In the genomic region with DNA sequence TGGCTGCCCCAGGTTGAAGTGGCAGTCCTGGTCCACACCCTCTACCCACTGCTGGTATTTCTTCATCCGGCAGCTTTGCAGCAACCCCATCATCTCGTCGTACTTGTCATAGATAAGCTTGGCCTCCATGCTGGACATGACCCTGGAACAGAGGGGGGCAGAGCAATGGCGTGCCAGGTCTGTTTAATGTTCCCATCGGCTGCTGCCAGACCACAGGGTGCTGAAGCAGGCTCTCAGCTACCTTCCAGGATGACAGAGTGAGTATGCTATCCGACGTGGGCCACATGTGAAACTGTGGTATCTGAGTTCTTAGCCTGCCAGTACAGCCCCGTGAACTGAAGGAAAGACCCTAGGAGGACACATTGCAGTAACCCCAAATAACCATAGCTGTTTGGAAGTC, we compare ENCODE assay signal across 27 mouse cellular contexts. TPM values are rescaled to one million over a fixed set of nuclear protein-coding genes. Genes with fewer than 3 reads are reported as not detected.
DNase-seq lines count a peak whose midpoint lies in the region; ATAC-seq and TF ChIP-seq lines count a peak whose summit lies in the region.
"Had no signal": no experiment of that assay in that cellular context is flagged by ENCODE, and none has a peak within 500 bp of the region (broad histone marks: within the 10 kb centered on the region; RNA-seq: fewer than 3 reads in every experiment).

No protein-coding gene starts in this region.

- H3K4me3 ChIP-seq in heart, embryonic 13.5 days = no peak overlapping the region
- H3K4me3 ChIP-seq in heart, adult 2 months = no peak overlapping the region
- H3K4me3 ChIP-seq in heart, embryonic 16.5 days (ENCODE audit: low read length) = no peak overlapping the region
- H3K4me3 ChIP-seq: embryonic facial prominence, embryonic 12.5 days; embryonic facial prominence, embryonic 15.5 days; gastrocnemius, adult 2 months had no signal

- peak overlapping the region; percentile 30; the same call in 1 of the 2 replicates for H3K27ac ChIP-seq in heart, embryonic 13.5 days (replicated peaks)
- H3K27ac ChIP-seq in heart, adult 2 months = no peak overlapping the region
- H3K27ac ChIP-seq in heart, embryonic 16.5 days (ENCODE audit: low read length) = peak overlapping the region; percentile 7; the same call in 1 of the 2 replicates
- H3K27ac ChIP-seq: embryonic facial prominence, embryonic 12.5 days; embryonic facial prominence, embryonic 15.5 days; gastrocnemius, adult 2 months; hindbrain, embryonic 14.5 days; hindbrain, postnatal 0 days had no signal

- no peaks in the 10 kb centered on the region for H3K27me3 ChIP-seq in heart, embryonic 13.5 days (replicated peaks)
- no peaks in the 10 kb centered on the region for H3K27me3 ChIP-seq in heart, adult 2 months (ENCODE audit: control insufficient read depth, insufficient read depth, low read length)
- H3K27me3 ChIP-seq in heart, embryonic 16.5 days (ENCODE audit: control insufficient read depth, insufficient read depth, low read length) = no peaks in the 10 kb centered on the region
- H3K27me3 ChIP-seq: embryonic facial prominence, embryonic 12.5 days; embryonic facial prominence, embryonic 15.5 days had no signal

- H3K9ac ChIP-seq in heart, embryonic 13.5 days = no peak overlapping the region
- H3K9ac ChIP-seq in heart, adult 2 months (ENCODE audit: low read depth, low read length) = no peak overlapping the region
- H3K9ac ChIP-seq in heart, embryonic 16.5 days (ENCODE audit: low read length) = no peak overlapping the region
- H3K9ac ChIP-seq: embryonic facial prominence, embryonic 12.5 days; embryonic facial prominence, embryonic 15.5 days; forebrain, postnatal 0 days; hindbrain, embryonic 14.5 days had no signal

- H3K4me1 ChIP-seq in heart, embryonic 13.5 days = peaks cover 25% of the 10 kb centered on the region
- H3K4me1 ChIP-seq in heart, adult 2 months (ENCODE audit: control insufficient read depth, insufficient read depth, low read length) = no peaks in the 10 kb centered on the region
- H3K4me1 ChIP-seq in heart, embryonic 16.5 days (ENCODE audit: control insufficient read depth, insufficient read depth, low read length) = peaks cover 14% of the 10 kb centered on the region
- H3K4me1 ChIP-seq: embryonic facial prominence, embryonic 15.5 days had no signal

- 18% methylated on average over 8 of the region's 8 CpGs for WGBS in heart, embryonic 13.5 days
- WGBS in heart, adult 2 months = 31% methylated on average over 8 of the region's 8 CpGs
- WGBS in heart, embryonic 16.5 days = 29% methylated on average over 8 of the region's 8 CpGs

- no peaks in the 10 kb centered on the region for H3K79me2 ChIP-seq in heart, adult 2 months (replicated peaks; ENCODE audit: control insufficient read depth, insufficient read depth, low read length)

- peak; percentile 36 for DNase-seq in adrenal gland, postnatal 14 days
- DNase-seq in adrenal gland, postnatal 4 days (ENCODE audit: low spot score in 2 of 2) = no peak
- DNase-seq in heart, adult 2 months = no peak
- no peak for DNase-seq in heart, adult 8-10 months (ENCODE audit: low spot score)
- DNase-seq: adrenal gland, postnatal 25 days; cerebellum, adult 11 months; cerebellum, adult 2 months; cerebellum, adult 9-11 months; cerebellum, postnatal 25 days; forebrain, postnatal 0 days; gastrocnemius, adult 2 months; gastrocnemius, postnatal 14 days; heart, postnatal 4 days; kidney, adult 18-20 months; kidney, adult 9 months had no signal

- TF ChIP-seq EP300 in heart, adult 2 months (IDR thresholded peaks at IDR 0.05; ENCODE audit: insufficient read depth, low read depth, low read length) = no peak

- ATAC-seq in heart, embryonic 13.5 days (ENCODE audit: extremely low read depth, insufficient number of reproducible peaks, low FRiP score, low TSS enrichment) = no peak
- peak; percentile 77 for ATAC-seq in heart, embryonic 16.5 days (replicated peaks; ENCODE audit: extremely low read depth, insufficient read depth, low FRiP score)
- ATAC-seq: CD4-positive, CD25-positive, alpha-beta regulatory T cell, adult 4 months; forebrain, embryonic 14.5 days; forebrain, postnatal 0 days; hindbrain, postnatal 0 days; inflammation-experienced regulatory T-cells, adult 6 months; intestine, embryonic 16.5 days had no signal

- no peaks in the 10 kb centered on the region for H3K9me3 ChIP-seq in heart, embryonic 13.5 days
- H3K9me3 ChIP-seq in heart, embryonic 16.5 days (replicated peaks; ENCODE audit: control insufficient read depth, low read length) = no peaks in the 10 kb centered on the region
- H3K9me3 ChIP-seq: embryonic facial prominence, embryonic 12.5 days; embryonic facial prominence, embryonic 15.5 days had no signal

- TF ChIP-seq POLR2A in heart, adult 2 months (IDR thresholded peaks at IDR 0.05; ENCODE audit: insufficient read depth, low read depth, low read length) = no peak

- no peak overlapping the region for H3K4me2 ChIP-seq in heart, embryonic 13.5 days
- no peak overlapping the region for H3K4me2 ChIP-seq in heart, embryonic 16.5 days (ENCODE audit: low read depth, low read length)
- H3K4me2 ChIP-seq: embryonic facial prominence, embryonic 12.5 days; embryonic facial prominence, embryonic 15.5 days; heart, embryonic 11.5 days; hindbrain, embryonic 14.5 days had no signal

- no peak for TF ChIP-seq CTCF in heart, adult 2 months (IDR thresholded peaks at IDR 0.05)

- H3K36me3 ChIP-seq in heart, embryonic 13.5 days = no peaks in the 10 kb centered on the region
- no peaks in the 10 kb centered on the region for H3K36me3 ChIP-seq in heart, adult 2 months (ENCODE audit: control insufficient read depth, insufficient read depth, low read length)
- no peaks in the 10 kb centered on the region for H3K36me3 ChIP-seq in heart, embryonic 16.5 days (ENCODE audit: control insufficient read depth, insufficient read depth)
- H3K36me3 ChIP-seq: embryonic facial prominence, embryonic 12.5 days; embryonic facial prominence, embryonic 15.5 days had no signal

- intact Hi-C loops in heart, adult 2 months (cut with DNase I) = no loop called here

RNA-seq across cellular contexts. Expression of a gene that starts 11.7 kb away (rescaled TPM):
- 0.08 and 0.15 TPM in 2 replicates for total RNA-seq in adrenal gland, postnatal 14 days (2021)
- total RNA-seq in adrenal gland, postnatal 4 days (2021) = under 1 TPM; 0.08 to 0.42 TPM
- polyA plus RNA-seq in heart, embryonic 13.5 days (2015; fragmentation: Nextera tagmentation; extraction: Ambion mirVana) = 0.05 and 0.10 TPM in 2 replicates
- under 1 TPM; 0.11 to 0.26 TPM for total RNA-seq in heart, adult 2 months (2021)
- polyA plus RNA-seq in heart, adult 2 months (2012; rRNA removed) = 0.03 and 0.08 TPM in 2 replicates
- 0.07 and 0.09 TPM in 2 replicates for polyA plus RNA-seq in heart, embryonic 16.5 days (2015; fragmentation: Nextera tagmentation; extraction: Ambion mirVana)
- under 1 TPM; 0.03 to 0.66 (median 0.07) TPM for total RNA-seq in heart, adult 8-10 months (2022)
- total RNA-seq: common myeloid progenitor, adult 5-6 weeks; hindbrain, postnatal 0 days had no signal
